Mouse (Mus musculus) kidney, embryonic 14.5 days (tissue): Measurements from ENCODE around the gene Grik5. TPM values are rescaled to one million over a fixed set of nuclear protein-coding genes. Genes with fewer than 3 reads are reported as not detected.

Experiments used
- ATAC-seq: fragments of 200-750 bp; cut with Nextera tagmentation; 2 replicates; pipeline ENCODE4 v1.8.0; 2017; ENCODE audit warnings: moderate number of reproducible peaks, mild to moderate bottlenecking, moderate TSS enrichment, moderate library complexity; ENCODE audit not compliant: low FRiP score, low TSS enrichment
- H3K27ac ChIP-seq: fragments of 300-500 bp; sonication (generic); 2 replicates; pipeline ENCODE4 v1.5.1; 2014; ENCODE audit warnings: low read depth, mild to moderate bottlenecking, low read length, moderate library complexity, mixed read lengths
- H3K27me3 ChIP-seq: fragments of 300-500 bp; sonication (generic); 2 replicates; pipeline ENCODE4 v1.6.1; 2014; ENCODE audit warnings: mild to moderate bottlenecking, low read length; ENCODE audit not compliant: control insufficient read depth, insufficient read depth
- H3K36me3 ChIP-seq: fragments of 300-500 bp; sonication (generic); 2 replicates; pipeline ENCODE4 v1.6.1; 2014; ENCODE audit warnings: low read length, mixed read lengths; ENCODE audit not compliant: control insufficient read depth, insufficient read depth
- H3K4me1 ChIP-seq: fragments of 300-500 bp; sonication (generic); 2 replicates; pipeline ENCODE4 v1.6.1; 2014; ENCODE audit warnings: low read length, mixed read lengths; ENCODE audit not compliant: control insufficient read depth, insufficient read depth
- H3K4me2 ChIP-seq: fragments of 300-500 bp; sonication (generic); replicated peaks from 2 replicates; pipeline ENCODE4 v1.6.1; 2014; ENCODE audit warnings: low read depth, mild to moderate bottlenecking, low read length
- H3K4me3 ChIP-seq: fragments of 300-500 bp; sonication (generic); 2 replicates; pipeline ENCODE4 v1.5.1; 2014; ENCODE audit warnings: mild to moderate bottlenecking, low read length
- H3K9ac ChIP-seq: fragments of 300-500 bp; sonication (generic); 2 replicates; pipeline ENCODE4 v1.6.1; 2014; ENCODE audit warnings: low read depth, mild to moderate bottlenecking, low read length, moderate library complexity
- H3K9me3 ChIP-seq: fragments of 300-500 bp; sonication (generic); 2 replicates; pipeline ENCODE4 v1.6.1; 2016; ENCODE audit warnings: low read length; ENCODE audit not compliant: control insufficient read depth
- WGBS: fragments of 180-500 bp; shearing (Covaris S2); extraction: QIAGEN DNeasy Blood & Tissue Kit; methylation state at CpG from one replicate; pipeline ENCODE4 v1.1.7; 2014; 5-methylcytosine and 5-hydroxymethylcytosine counted together
- polyA plus RNA-seq: library from polyadenylated mRNA; unstranded; fragments of >200 nt; fragmentation: Nextera tagmentation; extraction: Ambion mirVana; gene quantifications from 2 replicates; pipeline ENCODE4 v1.2.1, GENCODE M21; 2014

Gene Grik5
- polyA plus RNA-seq, 1 experiment from 2014 or later, result 14.2 TPM

- Histone ChIP-seq H3K9me3 (no peaks in the 10 kb centered on the region), H3K27me3 (no peaks in the 10 kb centered on the region), H3K27ac (no peak overlapping the region), H3K4me1 (peaks cover 11% of the 10 kb centered on the region; the same call in 1 of the 2 replicates), H3K36me3 (peaks cover 60% of the 10 kb centered on the region), H3K9ac (no peak overlapping the region), H3K4me3 (no peak overlapping the region), H3K4me2 (no peak overlapping the region)
- no peak for ATAC-seq
- WGBS, result 80% methylated on average over 5 of the region's 5 CpGs
Measured at GRCm38 (mm10) chr7:25084621-25085020, 12.5 kb upstream of the Grik5 start.

GRCm38 (mm10) chr7:25082510-25082909 lies 10.4 kb upstream of the Grik5 start:
- Histone ChIP-seq H3K4me1 (peaks cover 12% of the 10 kb centered on the region; the same call in 1 of the 2 replicates), H3K27me3 (no peaks in the 10 kb centered on the region), H3K9me3 (no peaks in the 10 kb centered on the region), H3K9ac (no peak overlapping the region), H3K4me2 (no peak overlapping the region), H3K4me3 (no peak overlapping the region), H3K36me3 (peaks cover 62% of the 10 kb centered on the region), H3K27ac (no peak overlapping the region)
- 87% methylated on average over 4 of the region's 4 CpGs for WGBS
- ATAC-seq, result no peak

GRCm38 (mm10) chr7:25080431-25080830 lies 8.3 kb upstream of the Grik5 start:
- Histone ChIP-seq H3K36me3 (peaks cover 59% of the 10 kb centered on the region), H3K27ac (no peak overlapping the region), H3K9ac (no peak overlapping the region), H3K9me3 (no peaks in the 10 kb centered on the region), H3K27me3 (no peaks in the 10 kb centered on the region), H3K4me2 (no peak overlapping the region), H3K4me1 (peaks cover 12% of the 10 kb centered on the region; the same call in 1 of the 2 replicates), H3K4me3 (no peak overlapping the region)
- no peak for ATAC-seq
- WGBS, result 95% methylated on average over 13 of the region's 13 CpGs

GRCm38 (mm10) chr7:25079496-25080026 lies 7.4 kb upstream of the Grik5 start:
- Histone ChIP-seq H3K9me3 (no peaks in the 10 kb centered on the region), H3K4me3 (no peak overlapping the region), H3K9ac (no peak overlapping the region), H3K36me3 (peaks cover 51% of the 10 kb centered on the region), H3K4me2 (no peak overlapping the region), H3K27ac (no peak overlapping the region), H3K4me1 (peaks cover 12% of the 10 kb centered on the region; the same call in 1 of the 2 replicates), H3K27me3 (no peaks in the 10 kb centered on the region)
- 70% methylated on average over 12 of the region's 12 CpGs for WGBS
- no peak for ATAC-seq

GRCm38 (mm10) chr7:25077414-25077755 lies 5.2 kb upstream of the Grik5 start:
- peaks cover 30% of the 10 kb centered on the region for H3K36me3 ChIP-seq
- under 1% methylated on average over 32 of the region's 33 CpGs for WGBS
- peak; percentile 34 for ATAC-seq

GRCm38 (mm10) chr7:25076663-25077413 lies 4.7 kb upstream of the Grik5 start:
- WGBS, result under 1% methylated on average over 56 of the region's 56 CpGs
- Histone ChIP-seq H3K4me2 (peak overlapping the region; percentile 72), H3K9me3 (no peaks in the 10 kb centered on the region), H3K27ac (peak overlapping the region; percentile 94), H3K27me3 (no peaks in the 10 kb centered on the region), H3K36me3 (peaks cover 24% of the 10 kb centered on the region), H3K4me1 (peaks cover 17% of the 10 kb centered on the region; the same call in 1 of the 2 replicates), H3K4me3 (peak overlapping the region; percentile 63), H3K9ac (peak overlapping the region; percentile 83)
- ATAC-seq, result peak; percentile 96

More at GRCm38 (mm10) chr7:25077414-25077755, 5.2 kb upstream of the Grik5 start:
- Histone ChIP-seq H3K4me3 (peak overlapping the region; percentile 63), H3K4me2 (peak overlapping the region; percentile 72), H3K4me1 (peaks cover 17% of the 10 kb centered on the region; the same call in 1 of the 2 replicates), H3K27ac (peak overlapping the region; percentile 82), H3K9ac (peak overlapping the region; percentile 83), H3K9me3 (no peaks in the 10 kb centered on the region), H3K27me3 (no peaks in the 10 kb centered on the region)

- H3K4me3 ChIP-seq, result peak overlapping the region; percentile 63
- peak overlapping the region; percentile 61 for H3K4me2 ChIP-seq
- H3K4me1 ChIP-seq, result peaks cover 18% of the 10 kb centered on the region
- no peaks in the 10 kb centered on the region for H3K27me3 ChIP-seq
- 15% methylated on average over 7 of the region's 7 CpGs for WGBS
- no peak for ATAC-seq
- peak overlapping the region; percentile 94 for H3K27ac ChIP-seq
- H3K9ac ChIP-seq, result peak overlapping the region; percentile 69
- no peaks in the 10 kb centered on the region for H3K9me3 ChIP-seq
- H3K36me3 ChIP-seq, result peaks cover 19% of the 10 kb centered on the region
Measured at GRCm38 (mm10) chr7:25076296-25076662, 4.1 kb upstream of the Grik5 start.

GRCm38 (mm10) chr7:25073924-25074323 lies 1.8 kb upstream of the Grik5 start:
- Histone ChIP-seq H3K36me3 (no peaks in the 10 kb centered on the region; the same call in 1 of the 2 replicates), H3K27me3 (no peaks in the 10 kb centered on the region), H3K4me1 (peaks cover 22% of the 10 kb centered on the region), H3K9me3 (no peaks in the 10 kb centered on the region), H3K4me3 (no peak overlapping the region), H3K4me2 (no peak overlapping the region), H3K27ac (no peak overlapping the region), H3K9ac (no peak overlapping the region)
- 82% methylated on average over 8 of the region's 8 CpGs for WGBS
- no peak for ATAC-seq

- H3K36me3 ChIP-seq, result peaks cover 6% of the 10 kb centered on the region; the same call in 1 of the 2 replicates
- peak overlapping the region; percentile 92 for H3K4me2 ChIP-seq
- H3K9me3 ChIP-seq, result no peaks in the 10 kb centered on the region
- H3K27ac ChIP-seq, result peak overlapping the region; percentile 88
- under 1% methylated on average over 23 of the region's 33 CpGs for WGBS
- peaks cover 14% of the 10 kb centered on the region for H3K4me1 ChIP-seq
- peak; percentile 16 for ATAC-seq
- peak overlapping the region; percentile 81 for H3K9ac ChIP-seq
- H3K27me3 ChIP-seq, result no peaks in the 10 kb centered on the region
- H3K4me3 ChIP-seq, result peak overlapping the region; percentile 73
Measured at GRCm38 (mm10) chr7:25072716-25073390, 707 bp upstream of the Grik5 start.
